Mouse (Mus musculus) small intestine, adult 2 months (tissue): ENCODE results near the gene Robo2. TPM values are rescaled to one million over a fixed set of nuclear protein-coding genes. Genes with fewer than 3 reads are reported as not detected.

Source experiments
- H3K27ac ChIP-seq: fragments of 200-500 bp; 2 replicates; pipeline ENCODE4 v1.5.1; 2012; ENCODE audit warnings: low read depth, low read length, control low read depth, inconsistent platforms; ENCODE audit not compliant: insufficient read depth
- H3K27me3 ChIP-seq: fragments of 200-500 bp; 2 replicates; pipeline ENCODE4 v1.6.1; 2012; ENCODE audit warnings: mild to moderate bottlenecking, moderate library complexity, low read length, inconsistent platforms; ENCODE audit not compliant: control insufficient read depth, insufficient read depth
- H3K36me3 ChIP-seq: fragments of 200-500 bp; 2 replicates; pipeline ENCODE4 v1.6.1; 2012; ENCODE audit warnings: mild to moderate bottlenecking, low read length, control low read depth, inconsistent platforms; ENCODE audit not compliant: control insufficient read depth, insufficient read depth
- H3K4me1 ChIP-seq: fragments of 200-500 bp; 2 replicates; pipeline ENCODE4 v1.6.1; 2012; ENCODE audit warnings: low read length, inconsistent platforms, mixed read lengths; ENCODE audit not compliant: control insufficient read depth, insufficient read depth, insufficient read length
- H3K4me3 ChIP-seq: fragments of 200-500 bp; 2 replicates; pipeline ENCODE4 v1.5.1; 2012; ENCODE audit warnings: low read depth, mild to moderate bottlenecking, control low read depth, inconsistent platforms, low read length, moderate library complexity
- CTCF ChIP-seq: fragments of 200-500 bp; IDR thresholded peaks from 2 replicates; pipeline ENCODE4 v1.5.1; 2012; ENCODE audit warnings: low read depth, mild to moderate bottlenecking, control low read depth, inconsistent platforms, low read length, moderate library complexity, mixed read lengths; ENCODE audit not compliant: insufficient replicate concordance, insufficient read length; ENCODE audit errors: extremely low read depth
- POLR2A ChIP-seq: fragments of 200-500 bp; IDR thresholded peaks from 2 replicates; pipeline ENCODE4 v1.6.1; 2012; ENCODE audit warnings: low read depth, mild to moderate bottlenecking, control low read depth, inconsistent platforms, low read length, moderate library complexity
- WGBS: fragments of 180-500 bp; shearing (Covaris S2); methylation state at CpG from one replicate; pipeline ENCODE4 v1.1.7; 2018; 5-methylcytosine and 5-hydroxymethylcytosine counted together
- polyA plus RNA-seq: library from polyadenylated mRNA; depleted of rRNA; stranded (reverse); fragments of >200 nt; gene quantifications from 2 replicates; pipeline ENCODE4 v1.2.3, GENCODE M21; 2012; rRNA removed

Gene Robo2
- polyA plus RNA-seq, result 0.81 and 1.9 TPM in 2 replicates

- Histone ChIP-seq H3K27me3 (no peaks in the 10 kb centered on the region; the same call in 1 of the 2 replicates), H3K36me3 (no peaks in the 10 kb centered on the region), H3K4me3 (peak within 1 kb of the TSS; percentile 51), H3K27ac (no peak within 1 kb of the TSS), H3K4me1 (no peaks in the 10 kb centered on the region)
- no peak for TF ChIP-seq POLR2A
- no peak for TF ChIP-seq CTCF
- 3% methylated on average over 43 of the region's 43 CpGs for WGBS
These were observed at the start of gene Robo2 for GRCm38 (mm10) chr16:74411481-74412251. Robo2 (minus strand) TSS chr16:74411825.

- Histone ChIP-seq H3K27me3 (no peaks in the 10 kb centered on the region), H3K4me1 (no peaks in the 10 kb centered on the region), H3K4me3 (no peak overlapping the region), H3K27ac (no peak overlapping the region), H3K36me3 (no peaks in the 10 kb centered on the region)
- no peak for TF ChIP-seq CTCF
- no peak for TF ChIP-seq POLR2A
- WGBS, result 50% methylated on average over 3 of the region's 3 CpGs
These were observed 46.5 kb upstream of the Robo2 start for GRCm38 (mm10) chr16:74458138-74458537.

- TF ChIP-seq CTCF (no peak), POLR2A (no peak)
- no peaks in the 10 kb centered on the region for H3K4me1 ChIP-seq
- 74% methylated on average over 8 of the region's 8 CpGs for WGBS
These were observed 46.1 kb upstream of the Robo2 start for GRCm38 (mm10) chr16:74457736-74458135.

GRCm38 (mm10) chr16:74456808-74457470 is 45.3 kb upstream of the Robo2 start:
- Histone ChIP-seq H3K27me3 (no peaks in the 10 kb centered on the region), H3K27ac (no peak overlapping the region), H3K36me3 (no peaks in the 10 kb centered on the region), H3K4me1 (no peaks in the 10 kb centered on the region), H3K4me3 (no peak overlapping the region)
- 89% methylated on average over 5 of the region's 5 CpGs for WGBS
- no peak for TF ChIP-seq POLR2A

More at GRCm38 (mm10) chr16:74457736-74458135, 46.1 kb upstream of the Robo2 start:
- Histone ChIP-seq H3K27ac (no peak overlapping the region), H3K27me3 (no peaks in the 10 kb centered on the region), H3K36me3 (no peaks in the 10 kb centered on the region), H3K4me3 (no peak overlapping the region)

GRCm38 (mm10) chr16:74455179-74455578 is 43.6 kb upstream of the Robo2 start:
- Histone ChIP-seq H3K27ac (no peak overlapping the region), H3K4me1 (no peaks in the 10 kb centered on the region), H3K36me3 (no peaks in the 10 kb centered on the region), H3K4me3 (no peak overlapping the region), H3K27me3 (no peaks in the 10 kb centered on the region)
- 49% methylated on average over 2 of the region's 2 CpGs for WGBS
- no peak for TF ChIP-seq POLR2A
- no peak for TF ChIP-seq CTCF

GRCm38 (mm10) chr16:74448025-74448424 is 36.4 kb upstream of the Robo2 start:
- H3K27ac ChIP-seq, result no peak overlapping the region
- no peaks in the 10 kb centered on the region for H3K4me1 ChIP-seq
- WGBS, result 91% methylated on average over 4 of the region's 4 CpGs
- H3K27me3 ChIP-seq, result no peaks in the 10 kb centered on the region
- TF ChIP-seq CTCF (no peak), POLR2A (no peak)
- no peak overlapping the region for H3K4me3 ChIP-seq
- H3K36me3 ChIP-seq, result no peaks in the 10 kb centered on the region

GRCm38 (mm10) chr16:74427071-74427470 is 15.4 kb upstream of the Robo2 start:
- Histone ChIP-seq H3K27ac (no peak overlapping the region), H3K4me3 (no peak overlapping the region), H3K4me1 (no peaks in the 10 kb centered on the region), H3K36me3 (no peaks in the 10 kb centered on the region), H3K27me3 (no peaks in the 10 kb centered on the region)
- WGBS, result 62% methylated on average over 2 of the region's 2 CpGs
- TF ChIP-seq CTCF, result no peak
- no peak for TF ChIP-seq POLR2A
